Mouse (Mus musculus) testis, postnatal 14 days (tissue): Measurements from ENCODE around the gene Met.

ENCODE experiments used
- DNase-seq: peaks from one replicate; pipeline ENCODE4 v3.0.0; 2021; ENCODE audit warnings: low spot score

Gene Met

GRCm38 (mm10) chr6:17548786-17549185, 85.2 kb downstream of the Met start:
- no peak for DNase-seq

GRCm38 (mm10) chr6:17549645-17550044, 86.0 kb downstream of the Met start:
- no peak for DNase-seq

GRCm38 (mm10) chr6:17554263-17554662, 90.7 kb downstream of the Met start:
- no peak for DNase-seq

DNA sequence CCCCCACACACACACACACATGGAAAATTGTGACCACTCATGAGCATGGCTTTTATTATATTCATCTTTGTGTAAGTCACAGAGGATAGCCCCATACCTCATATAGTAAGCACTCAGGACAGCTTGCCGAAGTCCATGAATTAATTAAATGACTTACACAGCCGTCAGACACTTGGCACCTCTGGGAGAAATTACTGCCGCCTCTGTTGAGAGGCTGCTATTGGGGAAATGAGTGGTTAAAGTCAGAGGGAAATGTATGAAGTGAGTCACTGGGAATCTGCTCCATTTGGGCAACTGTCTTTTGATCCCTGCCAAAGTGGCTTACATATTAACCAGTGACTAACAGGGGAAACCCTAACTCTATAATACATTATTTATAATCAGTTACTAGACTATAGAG, 91.2 kb downstream of the Met start:
- no peak for DNase-seq

DNA sequence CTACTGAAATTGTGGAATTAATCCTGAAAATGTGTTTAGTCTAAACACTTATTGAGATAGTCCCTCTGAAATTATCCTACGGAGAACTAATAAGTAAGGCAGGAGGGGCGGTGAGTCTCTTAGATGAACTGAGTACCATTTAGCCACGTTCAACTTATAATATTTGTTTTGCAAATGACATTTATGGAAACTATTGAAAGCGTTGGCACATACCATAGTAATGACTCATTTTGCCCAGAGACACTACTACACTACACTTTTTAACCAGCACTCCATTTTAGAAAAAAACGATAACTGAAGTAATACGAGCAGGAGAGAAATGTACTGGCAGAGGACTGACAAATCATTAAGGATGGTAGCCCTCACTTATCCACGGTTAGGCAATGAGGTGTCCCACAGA, 92.1 kb downstream of the Met start:
- no peak for DNase-seq

GRCm38 (mm10) chr6:17559657-17560056, 96.1 kb downstream of the Met start:
- DNase-seq = no peak

DNA sequence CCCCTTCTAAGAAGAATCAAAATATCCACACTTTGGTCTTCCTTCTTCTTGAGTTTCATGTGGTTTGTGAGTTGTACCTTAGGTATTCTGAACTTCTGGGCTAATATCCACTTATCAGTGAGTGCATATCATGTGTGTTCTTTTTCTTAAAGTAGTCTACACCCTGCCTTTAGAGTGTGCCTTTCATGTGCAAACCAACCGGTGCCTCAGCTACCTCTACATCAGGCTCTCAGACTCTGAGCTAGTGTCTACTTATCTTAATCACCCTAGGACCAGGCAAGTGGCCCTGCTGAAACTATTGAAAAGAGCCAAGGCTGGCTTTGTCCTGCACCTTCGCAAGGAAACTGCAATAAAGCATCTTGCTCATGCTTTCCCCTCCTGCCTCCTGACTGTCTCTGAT, 97.7 kb downstream of the Met start:
- DNase-seq = no peak

DNA sequence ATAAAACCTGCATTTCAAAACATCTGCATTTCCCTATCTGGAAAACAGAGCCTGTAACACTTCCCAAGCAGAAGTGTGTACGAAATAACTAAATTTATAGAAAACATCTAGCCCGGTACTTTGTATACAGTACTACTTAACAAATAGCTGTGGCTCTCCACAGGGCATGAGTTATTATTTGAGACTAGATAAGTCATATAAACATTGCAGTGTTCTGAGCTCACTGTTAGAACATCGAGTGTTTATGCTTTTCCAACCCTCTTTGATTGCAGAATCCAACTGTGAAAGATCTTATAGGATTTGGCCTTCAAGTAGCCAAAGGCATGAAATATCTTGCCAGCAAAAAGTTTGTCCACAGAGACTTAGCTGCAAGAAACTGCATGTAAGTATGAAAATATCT, 98.3 kb downstream of the Met start:
- DNase-seq = no peak

DNA sequence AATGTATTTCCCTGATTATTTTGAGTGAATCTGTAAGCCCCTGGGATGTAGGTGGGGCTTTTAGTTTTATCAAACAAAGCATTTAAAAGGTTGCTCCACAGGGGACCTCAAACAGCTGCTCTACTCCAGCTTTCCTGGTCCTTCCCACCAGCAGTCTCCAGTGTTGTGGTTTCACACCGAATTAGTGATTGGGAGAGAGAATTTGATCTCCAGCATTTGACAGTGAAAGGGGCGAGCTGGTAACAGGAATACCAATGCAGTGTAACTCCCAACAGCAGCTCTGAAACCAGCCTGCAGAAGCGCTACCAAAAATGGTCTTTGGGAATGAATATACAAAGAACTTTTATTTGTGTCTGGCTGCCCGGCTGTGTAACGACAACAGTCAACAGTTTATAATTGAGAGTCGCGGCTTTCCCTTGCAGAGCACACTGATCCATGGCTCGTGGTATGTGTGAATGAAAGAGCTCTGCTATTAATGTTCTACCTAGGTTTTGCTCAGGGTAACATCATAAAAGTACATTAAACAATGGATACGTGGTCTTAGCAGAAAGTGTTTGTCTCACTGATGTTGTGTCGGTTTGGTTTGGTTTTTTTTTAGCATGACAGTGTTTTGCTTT, 99.0 kb downstream of the Met start:
- DNase-seq = no peak

- no peak for DNase-seq
Observed at GRCm38 (mm10) chr6:17568702-17569352, 105.2 kb downstream of the Met start.

DNA sequence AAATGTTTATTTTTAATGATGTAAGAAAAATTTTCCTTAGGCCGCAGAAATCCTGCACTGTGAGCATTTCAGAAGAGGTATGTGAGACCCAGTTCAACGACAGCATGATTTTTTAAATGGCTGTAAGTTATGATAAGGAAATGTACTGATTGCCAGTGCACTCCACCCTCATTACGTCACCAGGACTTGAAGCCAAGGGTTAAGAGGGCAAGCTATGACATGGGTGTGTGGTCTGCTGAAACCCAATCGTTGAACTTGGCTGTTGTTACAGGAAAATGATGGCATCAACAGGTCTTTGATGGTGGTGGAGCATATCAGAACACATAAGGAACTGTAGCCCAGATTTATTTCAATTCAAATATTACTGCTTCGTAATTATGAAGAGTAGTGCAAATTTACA, 109.6 kb downstream of the Met start:
- no peak for DNase-seq

- no peak for DNase-seq
Observed at GRCm38 (mm10) chr6:17573732-17574131, 110.1 kb downstream of the Met start.

- DNase-seq = no peak
Observed at GRCm38 (mm10) chr6:17578092-17578760, 114.6 kb downstream of the Met start.

DNA sequence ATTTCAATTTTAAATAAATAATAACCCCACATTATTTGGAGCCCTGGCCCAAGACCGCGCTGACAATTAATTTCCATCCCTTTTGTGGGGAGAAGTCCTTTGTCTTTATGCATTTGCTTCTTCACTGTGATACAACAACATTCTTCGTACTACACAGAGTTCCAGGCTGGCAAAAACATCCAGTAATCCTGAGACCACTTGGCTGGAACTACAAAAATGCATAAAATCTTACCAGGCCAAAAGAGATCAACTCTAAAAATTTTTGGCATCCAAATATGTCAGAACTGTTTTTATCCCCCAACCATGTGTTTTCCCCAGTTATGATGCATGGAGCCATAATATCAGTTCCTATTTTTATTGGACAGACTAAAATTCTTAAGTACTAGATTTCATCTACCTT, 116.7 kb downstream of the Met start:
- DNase-seq = no peak

DNA sequence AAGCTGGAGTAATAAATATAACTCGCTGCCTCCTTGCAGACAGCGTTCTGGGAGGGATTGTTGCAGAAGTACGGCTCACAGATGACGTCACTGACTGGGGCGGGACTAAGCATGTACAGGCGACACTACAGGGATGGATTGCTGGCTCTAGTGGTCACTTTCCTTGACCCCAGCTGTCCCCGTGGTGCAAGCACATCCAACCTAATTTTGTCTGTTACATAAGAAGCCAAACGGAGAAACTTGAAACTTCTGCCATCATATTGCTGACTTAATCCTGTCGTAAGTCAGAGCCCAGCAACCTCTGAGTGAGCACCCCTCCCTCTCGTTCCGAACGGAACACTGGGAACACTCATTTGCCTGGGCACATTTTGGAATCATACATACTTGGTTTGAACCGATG, 120.4 kb downstream of the Met start:
- DNase-seq = peak; percentile 50

- DNase-seq = peak; percentile 60
Observed at GRCm38 (mm10) chr6:17589049-17589952, 125.7 kb downstream of the Met start.

- DNase-seq = no peak
Observed at GRCm38 (mm10) chr6:17589953-17590627, 126.5 kb downstream of the Met start.

DNA sequence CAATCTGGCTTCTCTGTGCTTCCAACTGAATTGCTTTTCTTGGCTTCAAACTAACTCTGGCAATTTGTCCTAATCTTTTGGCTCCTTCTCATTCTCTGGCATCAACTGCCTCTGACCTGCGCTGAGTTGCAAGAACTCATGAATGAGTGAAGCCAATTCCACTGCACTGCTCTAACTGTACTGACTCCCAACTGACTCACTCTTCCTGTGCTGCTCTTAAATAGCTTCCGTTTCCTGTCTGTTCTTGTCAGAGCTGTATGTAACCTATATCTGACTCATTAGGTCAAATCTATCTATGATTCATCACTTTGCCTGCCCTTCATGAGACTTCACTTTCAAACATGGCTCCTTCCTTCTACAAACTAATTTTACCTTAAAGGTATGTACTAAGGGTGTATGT, 130.4 kb downstream of the Met start:
- DNase-seq = no peak

- DNase-seq = no peak
Observed at GRCm38 (mm10) chr6:17595712-17596462, 132.3 kb downstream of the Met start.

DNA sequence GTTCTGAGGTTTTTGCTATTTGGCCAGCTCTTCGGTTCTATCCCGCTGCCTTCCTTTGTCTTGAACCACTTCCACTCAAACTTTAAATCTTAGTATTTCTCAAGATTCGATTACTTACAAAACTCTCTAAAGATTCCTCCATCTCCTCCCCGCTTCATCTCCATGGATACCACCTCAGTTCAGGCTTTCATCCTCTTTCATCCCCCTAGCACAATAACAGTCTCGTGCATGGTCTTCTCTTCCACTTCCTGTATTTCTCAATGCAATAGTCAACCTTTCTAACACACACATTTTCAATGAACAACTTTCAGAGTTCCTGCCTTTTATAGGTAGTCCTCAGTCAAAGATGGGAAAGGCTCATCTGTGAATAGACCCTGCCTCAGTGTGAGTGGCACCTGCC, 135.8 kb downstream of the Met start:
- no peak for DNase-seq

DNA sequence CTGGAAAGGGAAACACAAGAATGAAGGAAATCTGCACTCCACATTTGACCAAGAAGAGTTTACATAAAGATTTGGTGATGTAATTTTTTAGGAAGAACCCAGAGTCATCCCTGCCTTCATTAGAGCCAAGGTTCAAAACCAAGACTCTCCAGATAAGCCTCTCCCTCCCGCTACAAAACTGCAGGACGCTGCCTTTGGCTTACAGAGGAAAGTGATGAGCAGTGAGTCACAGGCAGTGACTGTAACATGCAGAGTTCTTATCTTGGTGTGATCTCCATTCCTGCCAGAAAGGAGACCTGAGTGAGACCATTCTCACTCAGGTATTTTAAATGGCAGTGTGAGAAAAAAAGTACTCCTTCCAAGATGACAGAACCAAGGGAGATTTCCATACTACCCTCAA, 137.9 kb downstream of the Met start:
- no peak for DNase-seq
